Mouse (Mus musculus) midbrain, embryonic 10.5 days (tissue): Measurements from ENCODE around the gene Tti1. TPM values are rescaled to one million over a fixed set of nuclear protein-coding genes. Genes with fewer than 3 reads are reported as not detected.

ENCODE experiments used
- DNase-seq: peaks from one replicate; pipeline ENCODE4 v3.0.0-alpha.2; 2017; ENCODE audit warnings: low spot score
- H3K27ac ChIP-seq: fragments of 300-500 bp; sonication (generic); replicated peaks from 2 replicates; pipeline ENCODE4 v1.5.1; 2016; ENCODE audit warnings: mild to moderate bottlenecking
- H3K27me3 ChIP-seq: fragments of 300-500 bp; sonication (generic); 2 replicates; pipeline ENCODE4 v1.6.1; 2016; ENCODE audit warnings: low read depth, mild to moderate bottlenecking; ENCODE audit not compliant: poor library complexity, severe bottlenecking
- H3K36me3 ChIP-seq: fragments of 300-500 bp; sonication (generic); 2 replicates; pipeline ENCODE4 v1.6.1; 2016; ENCODE audit warnings: mild to moderate bottlenecking, moderate library complexity
- H3K4me1 ChIP-seq: fragments of 300-500 bp; sonication (generic); 2 replicates; pipeline ENCODE4 v1.6.1; 2016
- H3K4me3 ChIP-seq: fragments of 300-500 bp; sonication (generic); 2 replicates; pipeline ENCODE4 v1.5.1; 2016; ENCODE audit warnings: mild to moderate bottlenecking, moderate library complexity
- H3K9me3 ChIP-seq: fragments of 300-500 bp; sonication (generic); replicated peaks from 2 replicates; pipeline ENCODE4 v1.6.1; 2016; ENCODE audit warnings: mild to moderate bottlenecking
- WGBS: fragments of 180-500 bp; shearing (Covaris S2); methylation state at CpG from one replicate; pipeline ENCODE4 v1.1.7; 2016; 5-methylcytosine and 5-hydroxymethylcytosine counted together
- polyA plus RNA-seq: library from polyadenylated mRNA; unstranded; fragments of >200 nt; fragmentation: Nextera tagmentation; extraction: Ambion mirVana; gene quantifications from 2 replicates; pipeline ENCODE4 v1.2.1, GENCODE M21; 2016

Tti1 gene
- polyA plus RNA-seq, result 41.6 and 43.4 TPM in 2 replicates

DNA sequence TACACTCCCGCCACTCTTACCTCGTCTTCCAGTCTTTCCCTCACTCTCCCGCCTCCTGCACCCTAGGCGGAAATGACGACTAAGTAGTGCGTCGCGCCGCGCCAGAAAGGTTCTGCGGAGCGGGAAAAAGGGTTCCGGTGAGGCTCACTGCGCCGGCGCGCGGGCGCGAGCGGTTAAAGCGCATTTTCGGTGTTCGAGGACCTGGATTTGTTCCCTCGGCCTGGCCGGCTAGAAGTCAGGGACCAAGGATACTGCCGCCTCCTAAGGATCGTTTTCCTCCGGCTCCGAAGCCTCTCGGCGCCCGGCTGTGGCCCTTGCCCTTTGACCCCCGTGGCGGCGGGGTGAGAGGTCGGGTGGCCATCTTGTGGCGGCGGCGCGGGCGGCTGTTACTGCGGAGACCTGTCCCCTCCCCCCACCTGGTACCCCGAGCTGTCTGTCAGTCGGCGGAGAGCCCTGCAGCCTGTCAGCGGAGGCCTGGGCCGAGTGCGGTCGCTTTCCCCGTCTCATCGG is at the start of gene Tti1, which contains the start of gene Rprd1b:
Tti1 (minus strand) TSS at position 80 of the 510 bp plus-strand sequence.
Rprd1b (plus strand) TSS at position 144 of the 510 bp plus-strand sequence.
- DNase-seq, result peak; percentile 96
- peak within 1 kb of the TSS; percentile 98 for H3K27ac ChIP-seq

DNA sequence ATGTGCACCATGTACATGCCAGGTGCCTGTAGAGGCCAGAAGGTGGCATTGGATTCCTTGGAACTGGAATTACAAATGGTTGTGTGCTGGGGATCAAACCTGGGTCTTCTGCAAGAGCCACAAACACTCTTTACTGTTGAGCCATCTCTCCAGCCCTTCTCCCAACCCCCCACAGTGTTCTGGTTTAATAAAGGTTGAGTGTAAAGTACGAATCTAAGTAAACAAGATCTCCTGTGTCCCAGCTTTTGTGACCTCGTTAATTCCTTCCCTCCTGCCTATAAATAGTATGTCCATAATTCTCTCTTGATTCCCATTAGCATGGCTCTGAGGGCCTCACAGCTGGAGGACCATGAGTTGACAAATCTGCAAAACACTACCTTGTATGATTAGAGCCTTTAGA is 49.7 kb upstream of the Tti1 start:
- no peak overlapping the region for H3K27ac ChIP-seq
- WGBS, result 86% methylated on average over 2 of the region's 2 CpGs
- no peak overlapping the region for H3K4me3 ChIP-seq
- peaks cover 54% of the 10 kb centered on the region for H3K36me3 ChIP-seq
- H3K4me1 ChIP-seq, result no peaks in the 10 kb centered on the region
- H3K9me3 ChIP-seq, result no peaks in the 10 kb centered on the region
- H3K27me3 ChIP-seq, result no peaks in the 10 kb centered on the region
- no peak for DNase-seq

More for the DNA sequence above, at the start of gene Tti1, which contains the start of gene Rprd1b:
- Histone ChIP-seq H3K9me3 (no peaks in the 10 kb centered on the region), H3K4me3 (peak within 1 kb of the TSS; percentile 96), H3K36me3 (peaks cover 28% of the 10 kb centered on the region), H3K27me3 (no peaks in the 10 kb centered on the region), H3K4me1 (peaks cover 44% of the 10 kb centered on the region)
- WGBS, result under 1% methylated on average over 52 of the region's 52 CpGs

DNA sequence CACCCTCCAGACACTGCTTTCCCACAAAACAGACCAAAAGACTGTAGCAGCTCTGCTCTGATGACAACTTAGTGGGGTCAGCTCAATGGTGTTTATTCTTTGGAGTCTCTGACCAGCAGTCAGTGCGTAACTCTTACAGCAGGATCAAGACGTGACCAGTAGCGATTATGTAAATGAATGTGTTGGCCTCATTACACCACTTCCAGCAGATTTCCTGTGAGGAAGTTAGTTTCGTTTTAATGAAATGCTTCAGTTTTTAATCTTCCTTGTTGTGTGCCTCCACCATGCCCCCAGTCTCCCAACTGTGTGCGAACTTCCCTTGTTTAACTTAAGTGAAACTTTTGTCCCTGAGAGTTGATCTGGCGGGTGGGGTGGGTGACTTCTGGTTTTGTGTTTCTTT is 48.5 kb upstream of the Tti1 start:
- 91% methylated on average over 6 of the region's 6 CpGs for WGBS
- H3K36me3 ChIP-seq, result peaks cover 67% of the 10 kb centered on the region

DNA sequence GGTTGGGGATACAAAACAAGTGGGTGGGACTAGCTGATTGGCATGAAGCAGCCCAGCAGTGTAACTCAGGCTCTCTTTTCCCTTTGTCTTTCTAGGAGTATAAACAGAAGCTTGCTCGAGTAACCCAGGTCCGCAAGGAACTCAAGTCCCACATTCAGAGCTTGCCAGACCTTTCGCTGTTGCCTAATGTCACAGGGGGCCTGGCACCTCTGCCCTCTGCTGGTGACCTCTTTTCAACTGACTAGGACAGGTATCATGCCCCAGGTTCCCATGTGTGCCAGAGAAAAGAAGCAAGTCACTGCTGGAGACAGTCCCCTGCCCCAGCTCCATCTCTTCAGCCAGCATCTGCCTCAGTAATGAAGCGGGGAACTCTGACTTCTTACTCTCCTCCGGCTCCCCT is 46.6 kb upstream of the Tti1 start:
- no peaks in the 10 kb centered on the region for H3K27me3 ChIP-seq
- 88% methylated on average over 5 of the region's 5 CpGs for WGBS
- no peak overlapping the region for H3K4me3 ChIP-seq
- H3K4me1 ChIP-seq, result no peaks in the 10 kb centered on the region
- DNase-seq, result no peak
- H3K27ac ChIP-seq, result no peak overlapping the region
- no peaks in the 10 kb centered on the region for H3K9me3 ChIP-seq
- peaks cover 86% of the 10 kb centered on the region for H3K36me3 ChIP-seq

More for the DNA sequence above, 48.5 kb upstream of the Tti1 start:
- Histone ChIP-seq H3K9me3 (no peaks in the 10 kb centered on the region), H3K27me3 (no peaks in the 10 kb centered on the region), H3K4me3 (no peak overlapping the region), H3K27ac (no peak overlapping the region), H3K4me1 (no peaks in the 10 kb centered on the region)
- no peak for DNase-seq

DNA sequence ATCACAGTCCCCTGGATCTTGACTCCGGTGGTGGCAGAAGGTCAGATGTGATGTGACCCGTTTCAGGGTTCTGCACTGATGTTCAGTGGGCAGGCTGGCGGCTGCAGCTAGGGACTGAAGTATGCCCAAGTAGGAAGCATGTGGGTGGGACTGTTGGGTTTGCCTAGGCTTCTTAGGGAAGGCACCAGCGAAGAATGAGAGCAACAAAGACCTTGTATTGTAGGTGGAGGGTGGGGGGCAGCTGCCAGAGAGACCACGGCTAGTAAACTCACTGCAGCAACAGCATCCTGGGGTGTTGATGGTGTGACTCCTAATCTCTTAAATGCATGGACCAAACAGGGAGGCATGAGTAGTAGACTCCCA is 43.4 kb upstream of the Tti1 start:
- DNase-seq, result no peak
- Histone ChIP-seq H3K4me1 (no peaks in the 10 kb centered on the region), H3K27ac (no peak overlapping the region), H3K4me3 (no peak overlapping the region), H3K9me3 (no peaks in the 10 kb centered on the region), H3K27me3 (no peaks in the 10 kb centered on the region), H3K36me3 (peaks cover 88% of the 10 kb centered on the region)
- WGBS, result 89% methylated on average over 5 of the region's 5 CpGs

DNA sequence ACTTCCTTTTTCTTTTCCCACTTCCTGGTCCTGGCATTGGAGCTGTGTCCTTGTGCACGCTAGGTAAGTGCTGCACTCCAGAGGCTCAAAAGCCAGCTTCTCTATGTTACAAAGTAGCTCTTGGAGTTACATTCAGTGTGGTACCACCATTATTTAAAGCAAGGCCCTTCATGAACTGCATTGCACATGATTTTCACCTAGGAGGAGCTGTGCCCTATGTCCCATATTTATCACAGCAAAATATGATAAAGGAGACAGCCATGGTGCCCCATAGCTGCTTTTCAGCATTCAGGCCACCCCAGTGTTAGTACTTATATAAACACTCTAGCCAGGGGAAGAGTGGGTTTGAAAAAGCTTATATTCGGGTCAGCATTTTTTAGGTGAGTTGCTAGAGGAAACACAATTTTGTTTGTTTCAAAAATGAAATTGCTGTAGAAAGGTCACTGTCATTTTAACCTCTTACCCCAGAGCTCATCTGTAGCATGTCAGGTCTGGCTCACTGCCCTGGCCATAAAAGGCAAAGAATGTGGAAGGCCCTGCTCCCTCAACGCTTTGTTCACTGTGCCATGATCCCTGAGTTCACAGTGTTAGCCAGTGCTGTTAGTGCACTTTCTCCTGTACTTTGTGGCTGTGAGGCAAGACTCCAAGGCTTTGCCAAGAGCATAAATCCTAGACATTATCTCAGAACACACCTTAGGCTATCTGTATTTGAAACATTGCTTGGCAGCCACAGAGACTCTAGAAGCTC is 42.8 kb upstream of the Tti1 start:
- whole genome bisulfite sequencing, result 87% methylated on average over 3 of the region's 3 CpGs
- no peaks in the 10 kb centered on the region for H3K4me1 ChIP-seq
- no peak for DNase-seq

DNA sequence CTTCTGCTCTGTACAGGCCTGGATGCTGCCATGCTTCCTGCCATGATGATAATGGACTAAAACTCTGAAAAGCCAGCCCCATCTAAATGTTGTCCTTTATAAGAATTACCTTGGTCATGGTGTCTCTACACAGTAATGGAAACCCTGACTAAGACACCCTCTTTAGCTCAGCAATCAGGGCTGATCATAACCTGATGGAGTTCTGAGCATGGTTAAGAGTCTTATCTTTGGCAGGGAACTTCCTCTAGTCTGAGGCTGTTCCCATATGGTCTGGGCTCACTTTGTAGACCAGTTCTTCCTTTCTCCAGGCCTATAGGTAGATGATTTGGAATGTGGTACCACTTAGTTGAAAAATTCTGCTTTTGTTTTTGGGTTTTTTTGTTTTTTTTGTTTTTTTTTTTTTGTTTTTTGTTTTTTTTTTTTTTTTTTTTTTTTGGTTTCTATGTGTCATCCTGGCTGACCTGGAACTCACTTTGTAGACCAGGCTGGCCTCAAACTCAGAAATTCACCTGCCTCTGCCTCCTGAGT is 40.3 kb upstream of the Tti1 start:
- DNase-seq, result no peak
- Histone ChIP-seq H3K9me3 (no peaks in the 10 kb centered on the region), H3K4me3 (no peak overlapping the region), H3K27ac (no peak overlapping the region), H3K4me1 (no peaks in the 10 kb centered on the region), H3K27me3 (no peaks in the 10 kb centered on the region), H3K36me3 (peaks cover 81% of the 10 kb centered on the region)

More for the DNA sequence above, 42.8 kb upstream of the Tti1 start:
- H3K9me3 ChIP-seq, result no peaks in the 10 kb centered on the region
- no peak overlapping the region for H3K27ac ChIP-seq
- H3K27me3 ChIP-seq, result no peaks in the 10 kb centered on the region
- H3K36me3 ChIP-seq, result peaks cover 88% of the 10 kb centered on the region
- H3K4me3 ChIP-seq, result no peak overlapping the region

DNA sequence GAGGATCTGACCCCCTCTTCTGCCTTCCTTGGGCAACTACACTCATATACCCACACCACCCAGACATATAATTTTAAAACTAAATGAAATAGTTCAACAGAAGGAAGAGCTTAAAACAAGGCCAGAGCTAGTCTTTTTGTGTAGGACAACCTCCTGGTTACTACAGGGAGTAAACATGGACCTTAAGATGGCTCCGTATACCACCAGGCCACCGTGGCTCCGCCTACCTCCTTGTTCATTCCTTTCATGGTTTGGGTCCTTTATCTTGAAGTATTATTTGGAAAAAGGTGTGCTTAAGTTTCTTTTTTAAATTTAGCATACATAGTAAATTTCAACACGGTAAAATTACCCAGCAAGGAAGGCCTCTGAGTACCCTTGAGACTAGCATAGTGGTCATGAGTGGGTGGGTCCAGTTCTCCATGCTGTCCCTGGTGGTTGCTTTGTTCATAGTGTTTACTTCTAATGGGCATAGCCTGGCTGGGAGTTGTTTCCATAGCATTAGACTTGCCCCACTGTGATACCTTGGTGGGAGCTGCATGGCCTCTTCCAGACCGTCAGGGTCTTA is 39.1 kb upstream of the Tti1 start:
- H3K36me3 ChIP-seq, result peaks cover 78% of the 10 kb centered on the region
- H3K27ac ChIP-seq, result no peak overlapping the region
- H3K4me3 ChIP-seq, result no peak overlapping the region
- DNase-seq, result no peak
- H3K4me1 ChIP-seq, result no peaks in the 10 kb centered on the region
- H3K27me3 ChIP-seq, result no peaks in the 10 kb centered on the region
- H3K9me3 ChIP-seq, result no peaks in the 10 kb centered on the region
- 92% methylated on average over 5 of the region's 5 CpGs for WGBS

DNA sequence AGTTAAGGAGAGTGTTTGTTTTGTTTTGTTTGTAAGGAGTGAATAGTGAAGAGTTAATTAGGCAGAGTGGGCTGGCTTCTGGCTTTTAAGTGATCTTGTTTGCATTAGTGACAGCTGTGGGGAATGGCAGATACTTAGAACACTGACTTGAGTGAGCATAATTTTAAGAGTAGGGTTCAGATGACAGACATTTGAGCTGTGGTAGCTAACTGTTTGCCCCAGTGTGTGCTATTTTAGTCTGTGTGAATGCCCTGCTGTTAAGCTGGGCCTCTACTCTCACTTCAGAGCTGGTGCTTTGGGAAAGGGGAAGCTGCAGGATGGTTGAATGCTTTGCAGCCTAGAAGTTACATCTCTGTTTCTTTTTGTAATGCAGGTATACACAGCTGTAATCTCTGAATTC is 38.2 kb upstream of the Tti1 start:
- H3K9me3 ChIP-seq, result no peaks in the 10 kb centered on the region
- H3K4me3 ChIP-seq, result no peak overlapping the region
- no peaks in the 10 kb centered on the region for H3K4me1 ChIP-seq
- peaks cover 78% of the 10 kb centered on the region for H3K36me3 ChIP-seq
- DNase-seq, result no peak
- no peak overlapping the region for H3K27ac ChIP-seq
- H3K27me3 ChIP-seq, result no peaks in the 10 kb centered on the region

DNA sequence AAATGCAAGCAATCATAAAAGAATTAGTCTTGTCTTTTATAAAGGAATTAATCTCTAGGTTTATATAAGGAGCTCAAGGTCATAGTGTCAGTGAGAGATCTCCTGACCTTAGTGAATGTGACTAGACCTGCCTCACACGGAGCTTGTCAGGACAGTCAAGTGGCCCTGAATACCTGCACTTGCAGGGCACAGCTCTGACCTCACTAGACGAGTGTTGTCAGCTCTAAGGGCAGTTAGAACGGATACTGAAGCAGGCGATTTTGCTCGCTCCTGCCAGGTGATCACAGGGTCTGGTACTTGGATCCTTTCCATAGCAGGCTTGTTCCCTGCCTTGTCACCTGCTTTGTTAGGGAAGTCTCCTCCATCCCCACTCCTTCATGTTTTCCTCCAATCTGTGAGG is 36.8 kb upstream of the Tti1 start:
- DNase-seq, result no peak
- Histone ChIP-seq H3K27me3 (no peaks in the 10 kb centered on the region), H3K27ac (no peak overlapping the region), H3K4me3 (no peak overlapping the region), H3K4me1 (no peaks in the 10 kb centered on the region), H3K36me3 (peaks cover 78% of the 10 kb centered on the region), H3K9me3 (no peaks in the 10 kb centered on the region)
- 86% methylated on average over 5 of the region's 5 CpGs for WGBS

DNA sequence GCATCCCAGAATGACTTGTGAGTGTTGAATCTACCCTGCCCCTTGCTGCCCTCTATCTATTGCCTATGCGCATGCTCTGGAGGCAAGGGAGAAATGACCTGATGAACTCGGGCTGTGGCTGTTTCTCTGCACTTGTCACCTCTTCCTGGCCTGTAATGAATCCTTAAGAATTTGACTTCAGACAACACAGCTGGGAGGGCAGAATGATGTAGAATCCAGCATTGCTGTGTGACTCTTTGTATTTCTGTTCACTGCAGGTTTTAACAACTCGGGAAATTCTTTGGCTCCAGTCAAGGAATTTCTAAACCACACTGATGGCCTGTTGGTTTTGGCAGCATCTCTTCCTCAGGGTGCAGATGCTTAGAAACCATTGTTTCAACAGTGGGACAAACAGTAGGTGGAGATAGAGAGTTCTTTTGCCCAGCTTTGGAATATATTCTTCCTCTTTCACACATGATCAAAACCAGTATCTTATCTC is 36.4 kb upstream of the Tti1 start:
- no peaks in the 10 kb centered on the region for H3K27me3 ChIP-seq
- no peaks in the 10 kb centered on the region for H3K9me3 ChIP-seq
- H3K27ac ChIP-seq, result no peak overlapping the region
- no peak overlapping the region for H3K4me3 ChIP-seq
- WGBS, result 78% methylated on average over 3 of the region's 3 CpGs
- no peak for DNase-seq
- H3K36me3 ChIP-seq, result peaks cover 80% of the 10 kb centered on the region
- H3K4me1 ChIP-seq, result no peaks in the 10 kb centered on the region

DNA sequence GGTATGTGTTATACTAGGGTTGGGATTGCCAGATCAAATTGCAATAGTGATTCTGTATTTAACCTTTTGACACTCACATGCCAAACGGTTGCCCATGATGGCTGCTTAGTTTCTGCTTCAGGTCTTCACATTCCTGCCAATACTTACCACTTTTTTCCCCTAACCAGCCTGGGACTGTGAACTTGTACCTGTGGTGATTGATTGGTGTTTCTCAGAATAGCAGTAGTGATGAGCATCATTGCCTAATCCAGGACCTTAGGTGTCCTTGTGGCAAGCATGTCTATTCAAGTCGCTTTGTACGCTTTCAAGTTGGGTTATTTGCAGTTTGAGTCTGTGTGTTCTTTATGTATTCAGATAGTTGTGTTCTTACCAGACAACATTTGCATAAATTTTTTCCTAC is 34.8 kb upstream of the Tti1 start:
- DNase-seq, result no peak
- Histone ChIP-seq H3K4me3 (no peak overlapping the region), H3K27me3 (no peaks in the 10 kb centered on the region), H3K9me3 (no peaks in the 10 kb centered on the region), H3K4me1 (no peaks in the 10 kb centered on the region), H3K27ac (no peak overlapping the region), H3K36me3 (peaks cover 91% of the 10 kb centered on the region)
- WGBS, result 91% methylated on average over 3 of the region's 3 CpGs

DNA sequence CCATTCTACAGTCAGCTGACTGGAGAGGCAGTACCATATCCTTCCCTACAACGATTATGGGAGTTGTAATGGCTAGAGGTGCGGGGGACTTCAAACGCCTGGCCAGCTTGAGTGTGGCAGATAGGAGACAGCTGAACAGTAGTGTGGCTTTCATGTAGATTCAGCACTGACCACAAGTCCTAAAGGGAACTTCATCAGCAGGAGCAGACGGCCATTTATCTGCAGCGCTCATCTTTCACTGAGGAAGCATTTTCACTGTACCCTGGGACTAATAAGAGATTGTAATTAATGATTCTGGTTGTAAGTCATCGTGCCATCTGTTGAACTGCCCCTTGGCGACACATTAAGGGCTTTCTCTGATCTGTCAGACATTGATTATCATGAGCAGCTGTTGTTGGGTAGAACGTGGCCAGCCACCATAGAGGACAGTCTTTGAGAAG is 31.5 kb upstream of the Tti1 start:
- Histone ChIP-seq H3K9me3 (no peaks in the 10 kb centered on the region), H3K27ac (no peak overlapping the region), H3K4me3 (no peak overlapping the region), H3K27me3 (no peaks in the 10 kb centered on the region), H3K4me1 (no peaks in the 10 kb centered on the region), H3K36me3 (peaks cover 95% of the 10 kb centered on the region)
- no peak for DNase-seq
- 91% methylated on average over 8 of the region's 8 CpGs for WGBS
